Mouse (Mus musculus) right cerebral cortex, postnatal 10 days (tissue): ENCODE results near the gene Gm21866.
"Not testable (repeated sequence)": the region's sequence is repeated elsewhere in the genome, so short reads cannot be mapped to it uniquely, and the experiment has no call there.

Experiments
- DNase-seq, 2 experiments: peaks; one replicate each; pipeline ENCODE4 v3.0.0; 2021; ENCODE audit warnings: low spot score in 2 of 2

Gm21866 gene

GRCm38 (mm10) chrY:13465479-13465878 lies at the start of gene Gm21866:
Gene Gm21866, minus strand, starts transcription at chrY:13465579.
- DNase-seq, result not testable (repeated sequence)

DNA sequence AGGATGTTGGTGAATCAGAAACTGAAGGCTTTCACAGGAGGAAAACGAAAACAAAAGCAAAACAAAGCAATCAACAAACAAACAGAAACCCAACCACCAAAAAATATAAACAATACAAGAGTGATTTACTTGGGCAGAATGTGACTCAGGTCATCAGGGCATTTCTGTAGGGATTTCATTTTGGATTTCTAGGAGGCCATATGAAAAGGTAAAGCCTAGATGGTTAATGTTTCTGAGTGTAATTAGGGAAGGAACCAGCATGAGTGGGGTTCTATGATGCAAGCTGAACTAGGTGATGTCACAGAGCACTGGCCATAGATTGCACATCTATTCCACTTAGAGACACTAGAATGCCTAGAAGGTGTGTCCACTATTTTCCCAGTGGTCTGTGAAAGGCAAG lies 28.3 kb upstream of the Gm21866 start, which contains the start of gene Gm20773:
TSS of gene Gm20773 (plus strand) at position 301 of the 400 bp plus-strand sequence.
- DNase-seq, result not testable (repeated sequence)
